Mouse (Mus musculus) adrenal gland, adult (tissue): Measurements from ENCODE around the gene Olfr588-ps1.
"Not testable (repeated sequence)": the region's sequence is repeated elsewhere in the genome, so short reads cannot be mapped to it uniquely, and the experiment has no call there.

Experiments used
- DNase-seq, 2 experiments: peaks; one replicate each; pipeline ENCODE4 v3.0.0; 2022 to 2023; ENCODE audit warnings: low spot score in 1 of 2; ENCODE audit not compliant: inconsistent age in 2 of 2

Gene Olfr588-ps1

GRCm38 (mm10) chr7:103140579-103140978 is at the start of gene Olfr588-ps1:
TSS of gene Olfr588-ps1 (plus strand) at chr7:103140879.
- DNase-seq = no peak

DNA sequence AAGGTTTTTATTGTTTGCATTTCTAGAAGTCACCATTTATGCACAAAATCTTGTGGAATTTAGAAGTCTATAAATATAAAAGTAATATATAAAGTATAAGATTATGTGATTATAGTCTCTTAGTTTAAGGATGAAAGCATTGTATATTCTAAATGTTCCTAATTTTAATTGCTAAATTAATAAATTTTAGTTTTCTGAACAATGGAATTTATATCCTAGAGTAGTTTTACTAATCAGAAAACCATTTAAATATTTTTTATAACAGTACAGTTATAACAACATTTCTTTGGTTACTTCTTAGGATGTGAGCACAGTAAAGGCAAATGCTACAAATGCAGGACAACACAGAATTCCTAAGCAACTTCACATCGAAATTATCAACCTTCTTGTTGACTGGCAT is 43.3 kb upstream of the Olfr588-ps1 start, which contains the start of gene Olfr585:
Gene Olfr585, plus strand, starts transcription at position 301 of the 400 bp plus-strand sequence.
- DNase-seq = no peak

DNA sequence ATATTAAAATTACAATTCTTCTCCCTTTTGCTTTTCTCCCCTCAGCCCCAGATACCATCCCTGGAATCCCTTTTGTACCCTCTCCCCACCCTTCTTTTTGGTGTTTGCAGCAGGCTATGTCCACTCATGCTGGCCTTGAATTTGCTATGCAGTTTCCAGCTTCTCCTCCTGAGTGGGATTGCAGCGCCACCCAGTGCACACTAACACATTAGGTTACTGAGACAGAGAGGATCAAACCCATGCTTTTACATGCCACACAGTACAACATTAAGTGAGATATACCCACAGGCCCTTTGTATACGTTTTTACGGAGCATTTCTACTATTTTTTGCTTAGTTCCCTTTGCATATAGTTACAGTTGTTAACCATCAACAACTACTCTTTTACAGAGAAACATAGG is 21.3 kb upstream of the Olfr588-ps1 start:
- DNase-seq = peak in 1 of 2 experiments; percentile 20

- DNase-seq = no peak
Measured at GRCm38 (mm10) chr7:103125538-103125937, 15.1 kb upstream of the Olfr588-ps1 start, which contains the start of gene Olfr586. TSS of gene Olfr586 (minus strand) at chr7:103125638.

- DNase-seq = peak in 1 of 2 experiments; percentile 4
Measured at GRCm38 (mm10) chr7:103156256-103156655, 15.6 kb downstream of the Olfr588-ps1 start, which contains the start of gene Olfr589. TSS of gene Olfr589 (minus strand) at chr7:103156356.

GRCm38 (mm10) chr7:103169697-103170096 is 29.0 kb downstream of the Olfr588-ps1 start:
- DNase-seq = no peak

DNA sequence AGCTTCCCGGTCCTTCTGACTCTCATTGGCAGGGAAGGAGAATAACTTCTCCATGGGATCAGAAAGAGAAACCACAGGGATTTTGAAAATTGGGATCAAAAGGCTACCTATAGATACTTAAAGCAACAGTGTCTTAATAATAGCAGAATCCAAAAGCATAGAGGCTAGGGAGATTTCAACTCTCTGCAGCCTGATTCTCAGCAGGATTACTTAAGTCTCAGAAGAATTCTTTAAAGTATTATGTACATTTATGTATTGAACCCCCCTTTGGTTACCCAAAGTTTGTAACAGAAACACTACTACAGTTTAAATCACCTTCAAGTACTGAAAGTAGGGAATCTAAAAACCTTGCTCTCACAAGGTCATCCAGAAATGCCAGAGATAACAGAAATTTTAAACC is 37.6 kb downstream of the Olfr588-ps1 start, which contains the start of gene Olfr591:
Gene Olfr591, minus strand, starts transcription at position 101 of the 400 bp plus-strand sequence.
- no peak for DNase-seq

GRCm38 (mm10) chr7:103184503-103184902 is 43.8 kb downstream of the Olfr588-ps1 start, which contains the start of gene Olfr592:
TSS of gene Olfr592 (plus strand) at chr7:103184803.
- DNase-seq = not testable (repeated sequence)
